Mouse (Mus musculus) adipocyte (in vitro differentiated cells): ENCODE data around the gene Osbpl11.
A peak's percentile ranks its signal among the peaks of the same experiment; 100 is the strongest.

Experiments
- DNase-seq: peaks from one replicate; pipeline ENCODE4 v3.0.0-alpha.2; 2016; ENCODE audit warnings: low spot score

The Osbpl11 gene

DNA sequence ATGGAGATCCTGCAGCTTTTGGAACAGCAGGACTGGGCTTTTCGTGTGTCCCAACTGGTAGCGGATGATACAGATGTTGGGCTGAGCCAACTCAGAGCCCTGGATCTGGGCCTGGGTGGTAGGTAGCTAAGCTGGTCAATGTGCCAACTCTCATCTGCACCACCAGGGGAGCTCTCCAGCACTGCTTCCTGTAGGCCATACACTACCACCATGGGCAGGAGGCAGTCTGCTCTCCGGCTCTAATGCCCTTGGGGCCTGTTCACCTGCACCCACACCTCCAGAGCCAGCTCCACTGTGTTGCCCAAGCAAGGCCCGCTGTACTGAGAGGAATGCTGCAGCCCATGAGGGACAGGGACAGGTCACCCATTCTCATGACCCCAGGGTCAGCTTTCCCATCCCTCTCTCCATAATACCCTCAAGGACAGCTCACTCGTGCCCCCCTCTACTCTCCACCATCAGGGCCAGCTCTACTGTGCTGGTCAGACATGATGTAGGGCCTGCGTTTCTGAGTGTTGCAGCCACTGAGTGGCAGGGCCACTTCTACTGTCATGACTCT is 59.3 kb downstream of the Osbpl11 start:
- peak; percentile 27 for DNase-seq

DNA sequence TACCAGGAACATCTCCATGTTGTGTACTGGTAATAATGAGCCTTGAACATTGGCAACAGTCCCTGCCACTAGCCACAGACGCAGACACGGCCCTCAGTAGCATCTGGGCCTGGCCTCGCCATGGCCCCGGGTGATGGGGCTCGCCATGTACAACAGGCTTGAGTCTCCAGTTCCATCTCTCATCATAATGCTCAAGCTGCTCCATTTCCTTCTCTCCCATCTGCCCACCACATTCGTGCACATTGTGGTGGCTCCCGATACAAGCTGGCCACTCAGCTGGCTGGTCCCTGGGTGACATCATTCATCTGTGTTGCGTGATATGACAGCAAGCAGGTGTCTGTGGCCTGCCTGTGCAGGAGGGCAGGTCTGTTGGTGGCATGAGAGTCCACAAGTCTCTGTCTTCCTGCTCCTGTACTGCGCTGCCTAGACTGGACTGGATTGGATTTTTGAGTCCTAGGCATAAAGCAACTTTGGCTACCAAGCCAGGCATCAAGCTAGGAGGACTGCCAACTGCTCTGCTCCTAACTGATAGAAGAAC is 60.1 kb downstream of the Osbpl11 start:
- no peak for DNase-seq

GRCm38 (mm10) chr16:33246526-33246925 is 61.7 kb downstream of the Osbpl11 start:
- DNase-seq = no peak

DNA sequence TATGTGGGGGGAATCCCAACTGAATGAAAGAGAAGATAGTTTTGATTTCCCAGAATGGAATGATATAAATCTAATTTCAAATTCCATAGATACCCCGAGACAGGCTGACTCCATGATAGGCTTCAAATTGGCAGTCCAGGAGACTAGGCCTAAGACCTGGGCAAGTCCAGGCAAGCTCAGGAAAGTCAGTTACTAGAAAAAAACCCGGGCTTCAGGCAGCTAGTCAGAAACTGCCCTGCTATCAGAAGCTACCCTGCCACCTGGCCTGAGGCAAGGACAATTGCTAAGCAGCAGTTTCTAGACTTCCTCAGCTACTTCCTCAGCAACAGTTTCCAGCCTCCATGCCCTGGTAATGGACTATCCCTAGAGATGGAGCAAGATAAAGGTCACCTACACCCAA is 62.1 kb downstream of the Osbpl11 start:
- DNase-seq = no peak

- peak; percentile 94 for DNase-seq
These were observed 65.8 kb downstream of the Osbpl11 start for GRCm38 (mm10) chr16:33250651-33251120.

- DNase-seq = peak; percentile 95
These were observed 66.6 kb downstream of the Osbpl11 start, which contains the start of gene Snx4 for GRCm38 (mm10) chr16:33251194-33252051. Gene Snx4 (plus strand): TSS chr16:33251442.

GRCm38 (mm10) chr16:33255601-33256000 is 70.7 kb downstream of the Osbpl11 start:
- no peak for DNase-seq

DNA sequence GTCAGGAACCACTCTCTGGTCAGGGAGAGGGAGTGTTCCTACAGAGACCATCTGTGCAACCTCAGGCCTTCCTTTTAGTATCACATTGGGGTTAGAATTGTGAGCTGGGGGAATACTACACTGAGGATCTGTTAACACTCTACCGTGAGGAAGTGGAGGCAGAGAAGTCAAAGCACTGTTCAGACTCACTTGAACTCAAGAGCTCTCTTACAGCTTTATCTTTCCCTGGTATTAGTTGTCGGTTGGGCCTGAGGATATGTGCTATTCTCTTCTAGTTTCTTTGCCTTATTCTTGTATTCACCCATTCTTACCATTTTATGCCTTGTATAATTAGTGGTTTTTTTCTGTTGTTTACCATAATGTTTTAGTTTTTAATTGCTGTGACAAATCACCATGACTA is 73.7 kb downstream of the Osbpl11 start:
- DNase-seq = no peak

- no peak for DNase-seq
These were observed 75.0 kb downstream of the Osbpl11 start for GRCm38 (mm10) chr16:33259824-33260223.

DNA sequence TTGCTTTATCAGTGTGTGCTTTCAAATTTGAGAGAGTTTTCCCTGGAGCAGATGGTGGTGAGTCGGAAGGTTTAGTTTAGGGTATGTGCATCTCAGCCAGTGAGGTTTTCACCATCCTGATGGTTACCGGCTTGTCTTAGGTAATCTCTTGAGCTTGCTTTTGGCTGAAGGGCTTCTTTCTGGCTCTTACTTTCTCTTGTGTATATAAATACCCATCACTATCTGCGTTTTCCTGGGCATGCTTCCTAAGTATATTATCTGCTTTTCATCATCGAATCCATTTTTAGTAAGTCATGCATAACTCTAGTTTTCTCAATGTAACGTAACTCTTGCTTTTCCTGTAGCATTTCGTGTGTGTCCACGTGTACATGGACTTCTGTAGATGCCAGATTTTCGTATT is 76.0 kb downstream of the Osbpl11 start:
- DNase-seq = no peak

DNA sequence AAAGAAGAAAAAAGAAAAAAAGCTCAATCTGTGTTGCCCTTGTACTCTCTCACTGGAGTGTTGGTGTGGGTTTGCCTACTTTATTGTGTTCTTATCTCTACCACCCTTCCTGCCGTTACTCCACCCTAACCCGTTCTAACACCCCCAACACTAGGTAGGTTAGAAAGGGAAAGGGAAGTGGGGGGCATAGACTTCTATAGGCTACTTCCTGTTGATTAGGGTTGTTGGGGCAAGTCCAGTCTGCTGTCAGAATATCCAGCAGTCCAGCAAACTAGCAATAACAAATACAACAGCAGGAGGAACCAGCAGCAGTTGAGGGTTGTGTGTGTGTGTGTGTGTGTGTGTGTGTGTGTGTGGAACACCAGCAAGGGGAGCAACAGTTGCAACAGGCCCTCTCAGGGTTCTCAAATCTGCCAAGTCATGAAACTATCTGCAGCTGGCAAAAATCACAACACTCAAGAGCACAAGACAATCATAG is 76.8 kb downstream of the Osbpl11 start:
- peak; percentile 59 for DNase-seq

GRCm38 (mm10) chr16:33262096-33262495 is 77.2 kb downstream of the Osbpl11 start:
- DNase-seq = no peak

DNA sequence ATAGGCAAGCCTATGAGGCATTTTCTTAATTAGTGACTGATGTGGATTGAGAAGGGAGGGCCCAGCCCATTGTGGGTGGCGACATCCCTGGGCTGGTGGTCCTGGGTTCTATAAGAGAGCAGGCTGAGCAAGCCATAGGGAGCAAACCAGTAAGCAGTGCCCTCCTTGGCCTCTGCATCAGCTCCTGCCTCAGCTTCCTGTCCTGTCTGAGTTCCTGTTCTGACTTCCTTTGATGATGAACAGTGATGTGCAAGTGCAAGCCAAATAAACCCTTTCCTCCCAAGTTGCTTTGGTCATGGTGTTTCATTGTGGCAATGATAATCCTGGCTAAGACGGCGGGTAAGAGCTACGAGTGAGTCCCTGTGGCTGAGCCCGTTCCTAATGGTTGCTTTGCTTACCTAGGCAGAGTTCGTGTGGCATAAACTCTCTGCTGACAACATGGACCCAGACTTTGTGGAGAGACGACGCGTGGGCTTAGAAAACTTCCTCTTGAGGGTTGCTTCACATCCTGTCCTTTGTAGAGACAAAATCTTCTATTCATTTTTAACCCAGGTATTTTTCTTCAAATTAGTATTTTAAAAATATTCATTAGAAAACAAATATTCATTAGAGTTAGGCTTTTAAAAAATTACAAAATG is 82.9 kb downstream of the Osbpl11 start:
- no peak for DNase-seq

DNA sequence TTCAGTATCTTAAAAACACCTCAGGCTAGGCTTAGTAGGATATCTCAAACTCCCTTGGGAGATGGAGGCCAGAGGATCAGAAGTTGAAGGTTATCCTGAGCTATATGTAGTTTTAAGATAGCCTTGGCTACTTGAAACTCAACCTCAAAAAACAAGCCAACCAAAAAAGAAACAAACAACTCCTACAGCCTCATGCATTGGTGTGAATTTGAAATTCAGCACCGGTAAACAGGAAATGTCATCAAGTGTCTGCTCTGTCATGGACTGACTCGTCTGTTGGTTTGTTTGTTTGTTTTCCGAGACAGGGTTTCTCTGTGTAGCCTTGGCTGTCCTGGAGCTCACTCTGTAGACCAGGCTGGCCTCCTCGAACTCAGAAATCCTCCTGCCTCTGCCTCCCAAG is 87.0 kb downstream of the Osbpl11 start:
- no peak for DNase-seq

GRCm38 (mm10) chr16:33283079-33283478 is 98.2 kb downstream of the Osbpl11 start:
- no peak for DNase-seq

- DNase-seq = no peak
These were observed 103.7 kb downstream of the Osbpl11 start for GRCm38 (mm10) chr16:33288536-33288935.

DNA sequence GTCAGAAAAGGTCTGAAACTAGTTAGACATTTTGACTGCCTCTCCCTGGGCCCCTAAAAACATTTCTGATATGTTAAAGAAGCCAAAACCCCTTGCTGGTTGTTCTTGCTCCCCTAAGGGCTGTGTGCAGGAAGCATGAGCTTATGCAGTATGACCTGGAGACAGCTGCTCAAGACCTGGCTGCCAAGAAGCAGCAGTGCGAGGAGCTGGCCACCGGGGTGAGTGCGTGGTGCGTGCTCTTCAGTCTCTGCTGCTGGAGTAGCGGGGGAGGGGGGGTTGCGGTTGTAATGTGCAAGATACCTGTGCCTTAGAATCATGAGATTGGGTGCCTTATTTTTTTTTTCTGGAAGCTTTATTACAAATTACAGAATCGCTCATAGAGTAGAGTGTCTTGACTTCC is 105.1 kb downstream of the Osbpl11 start:
- no peak for DNase-seq

DNA sequence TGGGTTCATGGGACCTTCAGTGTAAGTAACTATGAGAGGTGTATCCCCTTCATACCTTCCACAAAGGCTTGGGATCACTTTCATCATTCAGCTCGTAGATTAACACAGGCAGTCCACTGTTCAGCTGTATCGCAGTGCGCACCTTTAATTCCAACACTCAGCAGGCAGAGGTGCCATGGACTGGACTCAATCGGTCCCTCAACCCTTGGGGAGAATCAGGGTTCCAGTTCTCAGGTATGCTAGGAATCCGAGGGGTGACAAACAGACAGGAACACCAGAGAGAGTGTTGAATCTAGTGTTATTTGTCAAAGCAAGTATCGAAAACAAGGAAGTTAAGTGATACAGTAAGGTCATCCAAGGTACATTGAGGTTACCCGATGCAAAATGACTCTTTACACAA is 107.4 kb downstream of the Osbpl11 start:
- DNase-seq = no peak
